Mouse (Mus musculus): ENCODE measurements at regions not wholly inside any gene's neighbourhood (a gene's known extent, or its start where the extent isn't known, plus 50 kb on each side); places are given as distances from the start of the nearest gene placed in this dataset.

DNA sequence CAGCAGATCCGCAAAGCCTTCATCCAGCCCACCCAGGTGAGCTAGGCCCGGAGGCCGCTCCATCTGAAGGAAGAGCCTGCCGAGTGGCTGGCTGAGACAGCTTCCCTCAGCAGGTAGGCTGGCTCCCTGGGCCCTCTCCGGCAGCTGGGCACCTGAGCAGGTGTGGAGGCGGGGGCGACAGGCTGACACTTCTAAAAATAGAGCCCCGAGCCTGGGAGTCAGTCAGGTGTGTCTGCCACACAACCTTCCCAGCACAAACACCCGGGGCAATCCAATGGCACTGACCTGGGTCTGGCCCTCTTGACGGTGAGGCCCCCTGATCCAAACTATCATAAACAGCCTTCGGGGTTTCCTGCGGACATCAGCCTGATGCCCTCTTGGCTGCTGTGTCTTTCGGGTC is 58.5 kb downstream of the Zfp36l2 start:
- no peak for ATAC-seq (ENCODE audit: low FRiP score, low read depth)
- no peak overlapping the region for H3K4me2 ChIP-seq (replicated peaks)
- 73% methylated on average over 13 of the region's 13 CpGs for WGBS

DNA sequence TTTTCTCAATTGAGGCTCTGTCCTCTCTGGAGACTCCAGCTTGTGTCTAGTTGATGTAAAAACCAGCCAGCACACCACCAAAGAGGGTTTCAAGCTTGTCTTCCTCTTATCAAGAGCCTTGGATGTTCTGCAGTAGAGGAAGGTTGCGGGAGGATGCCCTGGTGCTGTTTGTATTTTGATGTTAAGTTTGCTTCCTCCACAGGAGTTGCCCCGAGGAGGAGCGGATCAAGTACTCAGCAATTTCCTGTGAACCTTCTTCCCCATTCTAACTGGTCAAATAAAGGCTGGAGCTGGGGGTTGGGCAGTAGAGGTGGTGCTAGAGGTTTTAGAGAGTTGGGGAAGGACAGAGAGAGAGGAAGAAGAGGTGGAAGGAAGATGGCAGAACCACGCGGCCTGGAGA is 59.5 kb downstream of the Zfp36l2 start:
- no peak for ATAC-seq (ENCODE audit: low FRiP score, low read depth)
- 87% methylated on average over 5 of the region's 5 CpGs for WGBS
- Histone ChIP-seq H3K36me3 (no peaks in the 10 kb centered on the region), H3K4me3 (no peak overlapping the region), H3K27ac (no peak overlapping the region), H3K4me2 (replicated peaks) (no peak overlapping the region), H3K9me3 (peaks cover 4% of the 10 kb centered on the region; the same call in 1 of the 2 replicates), H3K9ac (no peak overlapping the region), H3K27me3 (no peaks in the 10 kb centered on the region), H3K4me1 (peaks cover 8% of the 10 kb centered on the region)

More for the DNA sequence above, 58.5 kb downstream of the Zfp36l2 start:
- peaks cover 4% of the 10 kb centered on the region; the same call in 1 of the 2 replicates for H3K9me3 ChIP-seq
- H3K4me3 ChIP-seq: no peak overlapping the region
- no peaks in the 10 kb centered on the region for H3K27me3 ChIP-seq
- H3K9ac ChIP-seq: no peak overlapping the region
- H3K27ac ChIP-seq: no peak overlapping the region
- no peaks in the 10 kb centered on the region for H3K36me3 ChIP-seq
- peaks cover 8% of the 10 kb centered on the region for H3K4me1 ChIP-seq

DNA sequence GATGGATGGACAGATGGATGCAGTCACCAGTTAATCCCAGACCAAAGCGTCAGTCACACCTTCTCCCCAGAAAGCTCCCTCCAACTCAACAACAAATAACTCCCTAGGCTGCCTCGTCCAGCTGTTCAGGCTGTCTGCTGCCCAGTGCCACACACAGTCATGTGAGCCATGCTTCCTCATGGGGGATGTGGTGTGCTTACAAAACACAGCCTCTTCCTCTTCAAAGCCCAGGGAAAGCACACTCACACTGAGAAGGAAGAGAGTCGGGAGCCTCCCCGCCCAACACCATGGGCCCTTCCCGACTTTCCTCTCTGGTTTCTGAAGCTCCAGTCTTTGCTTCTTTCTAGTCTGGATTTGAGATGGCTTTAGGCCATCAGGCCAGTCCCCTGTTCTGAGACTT is 61.6 kb downstream of the Zfp36l2 start:
- Histone ChIP-seq H3K9ac (no peak overlapping the region), H3K4me3 (no peak overlapping the region), H3K27ac (no peak overlapping the region), H3K27me3 (no peaks in the 10 kb centered on the region), H3K9me3 (peaks cover 4% of the 10 kb centered on the region; the same call in 1 of the 2 replicates), H3K36me3 (no peaks in the 10 kb centered on the region), H3K4me2 (replicated peaks) (no peak overlapping the region), H3K4me1 (peaks cover 8% of the 10 kb centered on the region)
- ATAC-seq (ENCODE audit: low FRiP score, low read depth): no peak
- WGBS: 59% methylated on average over 5 of the region's 5 CpGs

DNA sequence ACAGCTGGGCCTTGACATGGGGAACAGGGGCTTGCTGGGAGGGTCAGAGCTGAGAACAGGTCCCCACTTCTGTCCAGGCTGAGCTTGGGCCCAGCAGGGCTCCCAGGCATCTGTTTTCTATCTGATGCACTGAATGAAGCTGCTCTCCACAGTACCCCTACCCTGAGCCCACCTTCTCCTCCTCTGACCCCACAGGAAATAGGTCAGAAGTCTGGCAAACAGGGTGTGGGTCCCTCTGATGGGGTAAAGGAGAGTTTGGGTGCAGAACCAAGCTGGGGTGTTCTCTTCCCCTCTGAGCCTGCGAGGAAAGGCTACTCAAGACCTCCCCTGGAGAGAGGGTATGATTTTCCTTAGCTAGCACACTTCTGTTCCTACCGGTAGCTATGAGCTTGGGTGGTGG is 64.6 kb downstream of the Zfp36l2 start:
- no peak overlapping the region for H3K4me2 ChIP-seq (replicated peaks)
- no peak overlapping the region for H3K9ac ChIP-seq
- H3K9me3 ChIP-seq: peaks cover 4% of the 10 kb centered on the region; the same call in 1 of the 2 replicates
- H3K27me3 ChIP-seq: no peaks in the 10 kb centered on the region
- H3K27ac ChIP-seq: peak overlapping the region; percentile 28; the same call in 1 of the 2 replicates
- 78% methylated on average over 2 of the region's 2 CpGs for WGBS
- no peaks in the 10 kb centered on the region for H3K36me3 ChIP-seq
- no peak for ATAC-seq (ENCODE audit: low FRiP score, low read depth)
- H3K4me1 ChIP-seq: peaks cover 13% of the 10 kb centered on the region
- H3K4me3 ChIP-seq: no peak overlapping the region

DNA sequence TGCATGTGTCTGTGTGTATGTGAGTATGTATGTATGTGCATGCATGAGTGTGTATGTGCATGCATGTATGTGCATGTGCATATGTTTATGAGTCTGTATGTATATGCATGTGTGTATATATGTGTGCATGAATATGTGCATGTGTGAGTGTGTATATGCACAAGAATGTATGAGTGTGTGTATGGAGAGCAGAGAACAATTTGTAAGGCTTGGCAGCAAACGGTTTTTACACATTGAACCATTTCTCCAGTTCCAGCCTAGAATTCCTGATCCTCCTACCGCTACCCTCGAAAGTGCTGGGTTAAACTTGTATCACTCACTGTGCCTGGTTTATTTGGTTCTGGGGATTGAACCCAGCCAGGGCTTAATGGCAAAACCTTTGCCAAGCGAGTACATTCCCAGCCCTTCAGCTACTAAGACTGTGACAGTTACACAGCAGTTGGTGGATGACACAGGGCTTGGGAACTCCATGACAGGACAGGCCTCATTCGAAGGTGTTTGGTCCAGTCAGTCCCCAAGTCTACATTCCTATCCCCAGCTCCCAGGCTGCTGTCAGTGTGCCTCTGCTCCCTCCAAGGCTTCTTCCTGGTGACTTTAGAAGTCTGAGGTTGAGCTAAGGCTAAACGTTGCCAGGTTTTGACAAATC is 65.1 kb downstream of the Zfp36l2 start:
- H3K36me3 ChIP-seq: no peaks in the 10 kb centered on the region
- peak overlapping the region; percentile 28; the same call in 1 of the 2 replicates for H3K27ac ChIP-seq
- WGBS: 72% methylated on average over 6 of the region's 6 CpGs

DNA sequence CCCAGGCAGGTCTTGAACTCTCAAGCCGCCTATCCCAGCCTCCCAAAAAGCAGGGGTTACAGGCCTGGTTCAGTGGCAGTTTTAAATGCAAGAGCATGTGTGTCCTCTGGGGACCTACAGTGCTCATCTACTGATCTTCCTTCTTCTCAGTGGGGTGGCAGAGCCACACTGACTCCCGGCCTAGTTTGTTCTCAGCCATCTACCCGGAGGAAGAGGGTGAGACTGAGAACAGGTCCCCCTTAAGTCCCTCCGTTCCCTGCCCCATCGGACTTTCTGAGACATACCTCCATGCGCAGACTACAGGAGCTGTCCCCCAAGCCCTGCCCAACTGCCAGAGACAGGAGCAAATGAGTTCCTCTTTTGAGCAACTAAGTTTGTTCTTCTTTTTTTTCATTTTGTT is 66.5 kb downstream of the Zfp36l2 start:
- no peaks in the 10 kb centered on the region for H3K27me3 ChIP-seq
- no peaks in the 10 kb centered on the region for H3K36me3 ChIP-seq
- peaks cover 20% of the 10 kb centered on the region for H3K4me1 ChIP-seq
- H3K27ac ChIP-seq: no peak overlapping the region
- H3K4me2 ChIP-seq (replicated peaks): no peak overlapping the region
- H3K9me3 ChIP-seq: no peaks in the 10 kb centered on the region
- no peak for ATAC-seq (ENCODE audit: low FRiP score, low read depth)
- 69% methylated on average over 6 of the region's 6 CpGs for WGBS
- H3K9ac ChIP-seq: no peak overlapping the region
- no peak overlapping the region for H3K4me3 ChIP-seq

More for the DNA sequence above, 65.1 kb downstream of the Zfp36l2 start:
- H3K9ac ChIP-seq: no peak overlapping the region
- H3K9me3 ChIP-seq: peaks cover 4% of the 10 kb centered on the region; the same call in 1 of the 2 replicates
- no peak overlapping the region for H3K4me2 ChIP-seq (replicated peaks)
- H3K4me3 ChIP-seq: no peak overlapping the region
- H3K4me1 ChIP-seq: peaks cover 19% of the 10 kb centered on the region
- no peaks in the 10 kb centered on the region for H3K27me3 ChIP-seq
- no peak for ATAC-seq (ENCODE audit: low FRiP score, low read depth)

DNA sequence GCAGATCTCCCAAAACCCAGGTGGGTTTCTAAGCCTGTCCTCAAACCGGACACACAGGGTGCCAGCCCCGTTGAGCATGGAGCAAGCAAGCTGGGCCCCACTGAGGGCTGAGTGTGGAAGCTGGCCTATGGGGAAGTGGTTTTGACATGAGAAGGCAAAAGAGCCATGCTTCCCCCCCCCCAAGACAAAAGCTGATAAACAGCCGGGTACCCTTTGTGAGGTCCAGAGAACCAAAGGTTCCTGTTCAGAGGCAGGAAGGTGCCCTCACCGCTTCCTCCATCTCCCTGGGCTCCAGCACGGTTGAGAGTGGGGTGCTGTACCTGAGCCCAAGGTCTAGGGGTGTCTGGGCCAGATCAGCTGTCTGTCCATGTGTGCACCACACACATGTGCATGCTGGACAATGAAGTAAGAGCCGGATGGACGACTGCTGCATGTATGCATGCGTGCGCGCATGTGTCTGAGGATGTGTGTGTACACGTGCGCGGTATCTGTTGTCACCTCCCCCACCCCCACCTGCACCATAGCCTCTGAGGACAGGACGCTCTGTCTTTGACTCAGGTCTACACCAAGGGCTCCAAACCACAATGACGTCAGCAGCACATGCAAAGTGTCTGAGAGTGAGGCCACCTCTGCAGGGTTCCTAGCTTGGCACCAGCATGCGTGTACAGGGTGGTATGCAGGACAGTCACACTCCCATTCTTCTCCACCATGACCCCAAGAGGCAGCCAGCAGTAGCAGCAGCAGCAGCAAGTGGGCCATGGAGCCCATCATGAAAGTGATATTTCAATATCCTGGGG is 68.3 kb downstream of the Zfp36l2 start:
- peaks cover 34% of the 10 kb centered on the region for H3K4me1 ChIP-seq
- H3K9me3 ChIP-seq: no peaks in the 10 kb centered on the region
- no peak overlapping the region for H3K4me2 ChIP-seq (replicated peaks)
- no peaks in the 10 kb centered on the region for H3K27me3 ChIP-seq
- H3K36me3 ChIP-seq: no peaks in the 10 kb centered on the region
- no peak overlapping the region for H3K9ac ChIP-seq
- H3K4me3 ChIP-seq: no peak overlapping the region
- 86% methylated on average over 16 of the region's 16 CpGs for whole genome bisulfite sequencing
- ATAC-seq (ENCODE audit: low FRiP score, low read depth): no peak
- no peak overlapping the region for H3K27ac ChIP-seq

DNA sequence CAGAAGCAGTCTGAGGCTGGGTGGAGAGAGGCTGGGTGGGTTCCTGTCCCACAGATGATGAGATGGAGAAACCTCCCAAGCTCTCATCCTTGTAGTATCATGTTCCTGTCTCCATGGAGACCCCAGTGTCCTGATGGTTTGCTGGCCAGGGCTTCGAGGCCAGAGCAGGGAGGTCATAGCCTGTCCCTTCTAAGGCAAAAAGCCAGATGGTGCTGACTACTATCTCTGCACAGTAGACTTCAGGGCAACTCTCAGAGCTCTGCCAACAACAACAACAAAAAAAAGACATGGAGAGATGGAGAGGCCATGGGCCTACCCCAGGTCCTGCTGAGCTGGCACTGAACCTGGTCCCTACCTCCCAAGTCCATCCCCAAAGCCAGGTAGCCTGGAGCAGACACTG is 69.0 kb downstream of the Zfp36l2 start:
- WGBS: 41% methylated on average over 1 of the region's 1 CpGs
- no peak overlapping the region for H3K9ac ChIP-seq
- no peak overlapping the region for H3K27ac ChIP-seq
- H3K4me1 ChIP-seq: peaks cover 40% of the 10 kb centered on the region
- H3K4me2 ChIP-seq (replicated peaks): no peak overlapping the region
- H3K27me3 ChIP-seq: no peaks in the 10 kb centered on the region
- no peak for ATAC-seq (ENCODE audit: low FRiP score, low read depth)
- no peaks in the 10 kb centered on the region for H3K9me3 ChIP-seq
- H3K36me3 ChIP-seq: no peaks in the 10 kb centered on the region
- no peak overlapping the region for H3K4me3 ChIP-seq

DNA sequence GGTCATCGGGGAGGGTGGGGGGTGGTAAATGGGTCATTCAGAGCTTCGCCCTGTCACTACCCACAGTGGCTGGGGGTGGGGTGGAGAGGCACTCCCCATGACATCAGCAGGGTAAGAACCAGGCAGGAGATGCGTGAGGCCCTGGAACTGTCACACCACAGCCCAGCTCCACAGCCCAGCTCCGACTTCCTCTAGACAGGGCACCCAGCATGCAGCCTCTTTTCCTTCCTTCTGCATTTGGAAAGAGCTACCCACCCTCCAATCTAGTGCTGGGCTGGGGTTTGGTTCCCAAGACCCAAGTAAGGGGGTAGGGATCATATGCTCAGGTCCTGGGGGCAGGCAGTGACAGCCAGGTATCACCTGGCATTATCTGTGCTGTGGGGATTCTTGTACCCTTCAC is 69.5 kb downstream of the Zfp36l2 start:
- Histone ChIP-seq H3K27ac (no peak overlapping the region), H3K36me3 (no peaks in the 10 kb centered on the region), H3K27me3 (no peaks in the 10 kb centered on the region), H3K4me1 (peaks cover 45% of the 10 kb centered on the region), H3K4me2 (replicated peaks) (no peak overlapping the region), H3K9me3 (no peaks in the 10 kb centered on the region), H3K9ac (no peak overlapping the region), H3K4me3 (no peak overlapping the region)
- 83% methylated on average over 4 of the region's 4 CpGs for WGBS
- no peak for ATAC-seq (ENCODE audit: low FRiP score, low read depth)

DNA sequence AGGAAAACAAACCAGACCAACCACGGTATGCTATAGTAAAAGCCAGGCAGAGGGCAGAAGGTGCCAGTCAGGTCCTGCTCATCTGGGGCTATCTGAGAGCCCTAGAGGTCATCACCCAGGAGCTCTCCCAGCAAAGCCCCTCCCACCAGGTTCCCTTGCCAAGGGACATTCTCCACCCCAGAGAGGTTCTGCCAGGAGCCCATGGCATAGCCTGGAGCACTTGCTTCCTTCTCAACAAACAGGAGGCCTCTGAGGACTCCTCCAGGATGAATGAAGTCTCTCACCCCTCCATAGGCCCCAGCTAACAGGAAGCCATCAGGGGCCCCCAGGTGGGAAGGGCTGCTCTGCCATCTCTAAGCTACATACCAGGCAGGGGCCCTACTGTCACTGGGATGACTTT is 70.0 kb downstream of the Zfp36l2 start:
- no peaks in the 10 kb centered on the region for H3K36me3 ChIP-seq
- no peak overlapping the region for H3K9ac ChIP-seq
- H3K4me3 ChIP-seq: no peak overlapping the region
- ATAC-seq (ENCODE audit: low FRiP score, low read depth): no peak
- no peak overlapping the region for H3K27ac ChIP-seq
- no peaks in the 10 kb centered on the region for H3K9me3 ChIP-seq
- WGBS: 50% methylated on average over 1 of the region's 1 CpGs
- no peaks in the 10 kb centered on the region for H3K27me3 ChIP-seq
- H3K4me1 ChIP-seq: peaks cover 50% of the 10 kb centered on the region
- no peak overlapping the region for H3K4me2 ChIP-seq (replicated peaks)

DNA sequence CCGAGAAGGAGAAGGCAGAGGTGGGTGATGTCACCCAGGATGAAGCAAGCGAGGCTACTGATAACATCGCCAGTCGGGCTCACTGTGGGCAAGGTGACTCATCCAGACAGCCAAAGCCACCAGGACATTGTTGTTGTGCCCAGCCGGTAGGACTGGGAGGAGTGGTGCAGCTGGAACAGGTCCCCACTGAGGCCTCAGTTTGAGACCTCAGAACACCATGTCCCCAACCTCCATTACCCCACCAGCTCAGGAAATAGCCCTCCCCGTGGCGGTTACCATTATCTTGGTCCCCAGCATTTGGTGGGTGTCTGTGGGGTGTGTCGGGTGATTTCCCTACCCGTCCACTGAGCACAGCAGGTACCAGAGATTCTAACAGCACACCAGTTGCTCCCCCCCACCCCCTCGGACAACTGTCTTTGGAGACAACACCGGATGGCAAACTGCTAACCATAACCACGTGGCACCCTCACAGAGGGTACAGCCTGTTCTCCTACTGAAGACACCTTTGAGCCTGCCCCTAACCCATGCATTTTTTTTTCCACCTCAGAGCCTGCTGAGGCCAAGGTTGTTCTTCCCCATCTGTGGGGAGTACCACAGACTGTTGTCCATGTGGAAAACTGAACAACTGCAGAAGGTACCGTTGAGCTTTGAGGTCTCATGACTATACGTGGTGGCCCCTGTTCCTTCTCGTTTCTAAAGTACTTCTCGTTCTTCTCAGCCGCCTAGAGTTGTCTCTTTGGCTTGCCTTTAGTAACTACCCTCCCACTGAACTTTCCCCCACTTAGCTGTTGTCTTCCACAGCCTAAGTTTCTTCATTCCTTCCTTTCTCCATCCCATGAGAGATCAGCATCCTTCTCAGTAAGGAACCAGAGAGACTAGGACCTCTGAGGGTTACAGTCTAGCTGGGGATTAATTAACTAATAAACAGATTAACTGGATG is 71.1 kb downstream of the Zfp36l2 start:
- H3K4me2 ChIP-seq (replicated peaks): no peak overlapping the region
- no peak overlapping the region for H3K27ac ChIP-seq
- no peak overlapping the region for H3K9ac ChIP-seq
- WGBS: 90% methylated on average over 17 of the region's 17 CpGs
- H3K36me3 ChIP-seq: no peaks in the 10 kb centered on the region
- no peak for ATAC-seq (ENCODE audit: low FRiP score, low read depth)
- H3K27me3 ChIP-seq: no peaks in the 10 kb centered on the region
- H3K4me1 ChIP-seq: peaks cover 61% of the 10 kb centered on the region
- H3K4me3 ChIP-seq: no peak overlapping the region
- H3K9me3 ChIP-seq: no peaks in the 10 kb centered on the region

DNA sequence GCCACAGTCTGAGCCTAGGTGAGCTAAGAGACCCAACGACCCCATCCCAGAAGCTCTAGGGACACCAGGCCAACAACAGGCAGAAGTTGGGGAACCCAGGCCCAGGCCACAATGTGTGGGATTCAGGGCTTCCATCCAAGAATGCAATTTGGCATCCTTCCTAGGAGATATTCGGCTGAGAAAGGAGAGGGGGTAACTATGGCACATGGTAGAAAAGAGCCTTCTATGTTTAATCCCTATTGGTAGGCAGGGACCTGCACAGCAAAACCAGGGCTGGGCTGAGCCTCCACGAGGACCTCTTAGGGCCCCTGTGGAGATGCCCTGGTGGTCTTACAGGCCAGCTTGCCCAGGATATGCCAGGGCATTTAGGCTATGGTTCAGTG is 71.8 kb downstream of the Zfp36l2 start:
- H3K9me3 ChIP-seq: no peaks in the 10 kb centered on the region
- H3K9ac ChIP-seq: no peak overlapping the region
- WGBS: 63% methylated on average over 3 of the region's 3 CpGs
- H3K27ac ChIP-seq: no peak overlapping the region
- peaks cover 64% of the 10 kb centered on the region for H3K4me1 ChIP-seq
- ATAC-seq (ENCODE audit: low FRiP score, low read depth): no peak
- no peak overlapping the region for H3K4me3 ChIP-seq
- no peaks in the 10 kb centered on the region for H3K27me3 ChIP-seq
- H3K4me2 ChIP-seq (replicated peaks): no peak overlapping the region
- no peaks in the 10 kb centered on the region for H3K36me3 ChIP-seq

All from limb, embryonic 13.5 days (tissue).